Mouse (Mus musculus) brain, adult 2 months (tissue): ENCODE results near the gene Stab2.

Source experiments
- DNase-seq: peaks from one replicate; pipeline ENCODE4 v3.0.0; 2011; ENCODE audit warnings: low read depth, low spot score

The Stab2 gene

GRCm38 (mm10) chr10:87007385-87008214, at the start of gene Stab2:
Gene Stab2 (minus strand): TSS chr10:87008025.
- peak; percentile 57 for DNase-seq

- DNase-seq: no peak
Measured at GRCm38 (mm10) chr10:87051714-87052113, 43.9 kb upstream of the Stab2 start.

- DNase-seq: no peak
Measured at GRCm38 (mm10) chr10:87049179-87049578, 41.4 kb upstream of the Stab2 start.

- DNase-seq: no peak
Measured at GRCm38 (mm10) chr10:87046931-87047468, 39.2 kb upstream of the Stab2 start.

- no peak for DNase-seq
Measured at GRCm38 (mm10) chr10:87046469-87046868, 38.6 kb upstream of the Stab2 start.

GRCm38 (mm10) chr10:87045273-87045672, 37.4 kb upstream of the Stab2 start:
- DNase-seq: no peak

- DNase-seq: no peak
Measured at GRCm38 (mm10) chr10:87041265-87041664, 33.4 kb upstream of the Stab2 start.

GRCm38 (mm10) chr10:87039800-87040199, 32.0 kb upstream of the Stab2 start:
- DNase-seq: no peak

- no peak for DNase-seq
Measured at GRCm38 (mm10) chr10:87039340-87039739, 31.5 kb upstream of the Stab2 start.

GRCm38 (mm10) chr10:87037062-87037461, 29.2 kb upstream of the Stab2 start:
- no peak for DNase-seq

- no peak for DNase-seq
Measured at GRCm38 (mm10) chr10:87036271-87036703, 28.5 kb upstream of the Stab2 start.

GRCm38 (mm10) chr10:87035866-87036265, 28.0 kb upstream of the Stab2 start:
- no peak for DNase-seq

- DNase-seq: no peak
Measured at GRCm38 (mm10) chr10:87032768-87033167, 24.9 kb upstream of the Stab2 start.

- peak; percentile 91 for DNase-seq
Measured at GRCm38 (mm10) chr10:87024884-87025283, 17.1 kb upstream of the Stab2 start.

GRCm38 (mm10) chr10:87020711-87021110, 12.9 kb upstream of the Stab2 start:
- DNase-seq: peak; percentile 82

- DNase-seq: no peak
Measured at GRCm38 (mm10) chr10:87018876-87019275, 11.1 kb upstream of the Stab2 start.

GRCm38 (mm10) chr10:87016151-87016692, 8.4 kb upstream of the Stab2 start:
- DNase-seq: no peak

GRCm38 (mm10) chr10:87015403-87015802, 7.6 kb upstream of the Stab2 start:
- no peak for DNase-seq

GRCm38 (mm10) chr10:87014391-87014965, 6.7 kb upstream of the Stab2 start:
- DNase-seq: no peak

- no peak for DNase-seq
Measured at GRCm38 (mm10) chr10:87012087-87012486, 4.3 kb upstream of the Stab2 start.

- peak; percentile 53 for DNase-seq
Measured at GRCm38 (mm10) chr10:87008215-87008499, 332 bp upstream of the Stab2 start.

- DNase-seq: peak; percentile 65
Measured at GRCm38 (mm10) chr10:86992238-86992976, 15.4 kb downstream of the Stab2 start.
